Mouse (Mus musculus) erythroblast, embryonic 14.5 days (primary cell): ENCODE measurements around the gene Mrpl18. TPM values are rescaled to one million over a fixed set of nuclear protein-coding genes. Genes with fewer than 3 reads are reported as not detected.
"Not testable (repeated sequence)": the region's sequence is repeated elsewhere in the genome, so short reads cannot be mapped to it uniquely, and the experiment has no call there.

Experiments
- H3K27me3 ChIP-seq: 2 replicates; pipeline ENCODE4 v1.6.1; 2012; ENCODE audit warnings: inconsistent platforms; ENCODE audit not compliant: control insufficient read depth
- H3K36me3 ChIP-seq: 2 replicates; pipeline ENCODE4 v1.6.1; 2012; ENCODE audit warnings: mild to moderate bottlenecking, inconsistent platforms; ENCODE audit not compliant: control insufficient read depth
- H3K4me1 ChIP-seq: 2 replicates; pipeline ENCODE4 v1.6.1; 2012; ENCODE audit warnings: inconsistent platforms; ENCODE audit not compliant: control insufficient read depth
- H3K4me3 ChIP-seq: replicated peaks from 2 replicates; pipeline ENCODE3; 2012; ENCODE audit warnings: moderate library complexity, mild to moderate bottlenecking, inconsistent platforms
- H3K9me3 ChIP-seq: 2 replicates; pipeline ENCODE4 v1.6.1; 2012; ENCODE audit warnings: low read length, inconsistent platforms, mixed read lengths; ENCODE audit not compliant: control insufficient read depth
- GATA1 ChIP-seq: IDR thresholded peaks from 2 replicates; pipeline ENCODE4 v1.6.1; 2012; ENCODE audit warnings: low read length, inconsistent platforms, mixed read lengths
- TAL1 ChIP-seq: IDR thresholded peaks from 3 replicates; pipeline ENCODE4 v1.6.1; 2012; ENCODE audit warnings: low read length, inconsistent platforms, mixed read lengths
- polyA plus RNA-seq: library from polyadenylated mRNA; stranded (reverse); fragments of >175 nt; gene quantifications from 2 replicates; pipeline ENCODE4 v1.2.3, GENCODE M21; 2012

Gene Mrpl18
- polyA plus RNA-seq, 1 experiment, result 3.9 TPM

GRCm38 (mm10) chr17:12940151-12940805 is 24.1 kb upstream of the Mrpl18 start, which contains the start of gene Acat3:
Gene Acat3 (minus strand): TSS chr17:12940600.
- Histone ChIP-seq H3K4me1 (peaks cover 23% of the 10 kb centered on the region), H3K4me3 (peak within 1 kb of the TSS; percentile 50), H3K27me3 (no peaks in the 10 kb centered on the region), H3K36me3 (peaks cover 31% of the 10 kb centered on the region), H3K9me3 (no peaks in the 10 kb centered on the region)
- TF ChIP-seq GATA1 (no peak), TAL1 (no peak)

GRCm38 (mm10) chr17:12939377-12940148 is 23.4 kb upstream of the Mrpl18 start:
- Histone ChIP-seq H3K4me1 (peaks cover 23% of the 10 kb centered on the region), H3K4me3 (peak overlapping the region; percentile 50), H3K36me3 (peaks cover 24% of the 10 kb centered on the region)
- not testable (repeated sequence) for H3K27me3 ChIP-seq, H3K9me3 ChIP-seq

DNA sequence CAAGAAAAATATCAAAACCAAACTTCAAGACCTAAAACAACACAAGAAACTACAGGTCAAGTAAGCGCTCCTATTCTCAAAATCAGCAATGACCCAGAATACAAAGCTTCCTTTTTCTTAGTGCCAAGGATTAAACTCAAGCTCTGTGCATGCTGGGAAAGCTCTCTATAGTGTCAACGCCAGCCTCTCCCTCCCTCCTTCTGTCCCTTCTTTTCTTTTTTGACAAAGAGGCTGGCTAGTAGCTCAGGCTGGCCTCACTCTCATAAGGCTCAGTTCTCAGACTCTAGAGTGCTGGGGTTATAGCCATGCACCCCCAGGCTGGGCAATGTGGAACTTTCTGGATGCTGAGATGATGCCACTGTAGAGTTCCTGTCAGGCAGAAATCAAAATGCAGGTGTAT is 21.9 kb upstream of the Mrpl18 start:
- TF ChIP-seq TAL1, result no peak
- no peak for TF ChIP-seq GATA1
- H3K9me3 ChIP-seq, result no peaks in the 10 kb centered on the region
- peaks cover 12% of the 10 kb centered on the region for H3K36me3 ChIP-seq
- peaks cover 23% of the 10 kb centered on the region for H3K4me1 ChIP-seq
- H3K4me3 ChIP-seq, result no peak overlapping the region
- no peaks in the 10 kb centered on the region for H3K27me3 ChIP-seq

DNA sequence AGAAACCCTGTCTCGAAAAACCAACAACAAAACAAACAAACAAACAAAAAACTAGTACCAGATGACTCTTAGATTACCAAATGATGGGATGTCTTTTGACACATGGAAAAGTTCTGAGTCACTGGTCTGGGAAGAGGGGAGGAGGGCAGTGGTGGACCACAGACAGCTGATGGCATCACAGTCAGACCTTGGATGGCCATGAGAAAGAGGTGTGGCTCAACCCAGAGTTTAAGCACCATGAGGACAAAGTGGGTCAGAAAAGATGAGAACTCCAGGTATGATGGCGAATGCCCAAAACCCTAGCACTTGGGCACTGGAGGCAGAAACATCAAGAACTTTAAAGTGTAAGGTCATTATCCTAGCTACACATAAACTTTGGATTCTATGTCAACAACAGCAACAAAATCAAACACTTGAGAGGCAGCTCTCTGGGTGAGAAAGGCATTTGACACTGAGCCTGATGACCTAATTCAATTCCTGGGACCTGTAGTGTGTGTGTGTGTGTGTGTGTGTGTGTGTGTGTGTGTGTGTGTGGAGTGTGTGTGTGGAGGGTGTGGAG is 21.3 kb upstream of the Mrpl18 start:
- peaks cover 23% of the 10 kb centered on the region for H3K4me1 ChIP-seq
- no peaks in the 10 kb centered on the region for H3K27me3 ChIP-seq
- TF ChIP-seq GATA1 (no peak), TAL1 (no peak)
- H3K9me3 ChIP-seq, result no peaks in the 10 kb centered on the region
- H3K36me3 ChIP-seq, result peaks cover 6% of the 10 kb centered on the region
- H3K4me3 ChIP-seq, result no peak overlapping the region

- Histone ChIP-seq H3K36me3 (no peaks in the 10 kb centered on the region), H3K27me3 (no peaks in the 10 kb centered on the region), H3K4me3 (no peak overlapping the region), H3K9me3 (no peaks in the 10 kb centered on the region), H3K4me1 (peaks cover 9% of the 10 kb centered on the region)
- TF ChIP-seq GATA1 (no peak), TAL1 (no peak)
Observed at GRCm38 (mm10) chr17:12935719-12936118, 19.6 kb upstream of the Mrpl18 start.

DNA sequence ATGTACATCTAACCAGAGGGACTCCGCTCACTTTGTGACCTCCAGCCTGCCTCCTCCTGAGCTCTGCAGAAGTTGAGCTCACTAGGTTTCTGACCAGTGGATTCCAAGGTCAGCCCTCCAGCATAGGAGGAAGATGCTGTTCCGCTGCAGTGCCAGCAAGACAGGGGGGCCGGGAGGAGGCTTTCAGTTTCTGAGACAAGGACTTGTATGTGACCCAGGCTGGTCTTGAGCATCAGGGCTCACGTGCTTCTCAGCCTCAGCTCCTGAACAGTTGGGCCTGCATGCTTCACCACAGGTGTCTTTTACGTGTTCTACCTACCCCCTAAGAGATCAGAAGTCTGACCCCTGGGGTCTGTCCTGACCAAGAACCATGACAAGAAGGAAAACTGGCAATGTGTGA is 15.4 kb upstream of the Mrpl18 start:
- H3K4me3 ChIP-seq, H3K9me3 ChIP-seq, H3K27me3 ChIP-seq, H3K4me1 ChIP-seq: not testable (repeated sequence)
- H3K36me3 ChIP-seq, result peaks cover 12% of the 10 kb centered on the region

- no peaks in the 10 kb centered on the region for H3K4me1 ChIP-seq
- TF ChIP-seq GATA1 (no peak), TAL1 (no peak)
- H3K4me3 ChIP-seq, result no peak overlapping the region
- H3K9me3 ChIP-seq, result no peaks in the 10 kb centered on the region
- H3K36me3 ChIP-seq, result peaks cover 70% of the 10 kb centered on the region
- H3K27me3 ChIP-seq, result no peaks in the 10 kb centered on the region
Observed at GRCm38 (mm10) chr17:12925703-12926180, 9.6 kb upstream of the Mrpl18 start.

GRCm38 (mm10) chr17:12925001-12925400 is 8.9 kb upstream of the Mrpl18 start:
- peaks cover 77% of the 10 kb centered on the region for H3K36me3 ChIP-seq
- TF ChIP-seq GATA1, result no peak
- no peak for TF ChIP-seq TAL1
- no peak overlapping the region for H3K4me3 ChIP-seq
- H3K4me1 ChIP-seq, result no peaks in the 10 kb centered on the region
- no peaks in the 10 kb centered on the region for H3K9me3 ChIP-seq
- no peaks in the 10 kb centered on the region for H3K27me3 ChIP-seq

DNA sequence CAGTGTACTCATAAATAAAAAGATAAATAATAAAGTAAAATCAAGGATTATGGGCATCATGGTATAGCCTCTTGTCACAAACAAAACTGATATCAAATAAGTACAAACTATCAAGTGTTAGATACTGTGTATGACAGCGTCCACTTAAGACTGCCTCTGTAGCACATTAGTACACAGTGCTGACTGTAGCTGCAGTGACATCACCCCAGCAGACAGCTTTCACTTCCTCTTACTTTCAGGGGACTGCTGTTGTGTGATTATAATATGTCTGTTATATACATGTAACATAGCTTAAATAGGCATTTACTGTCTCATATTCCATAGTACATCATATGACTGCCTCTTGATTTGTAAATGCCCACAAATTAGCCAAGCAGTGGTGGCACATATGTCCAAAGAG is 4.9 kb upstream of the Mrpl18 start:
- H3K27me3 ChIP-seq, result no peaks in the 10 kb centered on the region
- H3K36me3 ChIP-seq, result peaks cover 85% of the 10 kb centered on the region
- H3K4me3 ChIP-seq, result no peak overlapping the region
- TF ChIP-seq TAL1 (no peak), GATA1 (no peak)
- H3K4me1 ChIP-seq, result peaks cover 14% of the 10 kb centered on the region
- no peaks in the 10 kb centered on the region for H3K9me3 ChIP-seq
